Mouse (Mus musculus): ENCODE data around the gene Tppp3. TPM values are rescaled to one million over a fixed set of nuclear protein-coding genes. Genes with fewer than 3 reads are reported as not detected.
A peak's percentile ranks its signal among the peaks of the same experiment; 100 is the strongest.

The Tppp3 gene
- polyA plus RNA-seq, 1 experiment: 14.4 TPM

DNA sequence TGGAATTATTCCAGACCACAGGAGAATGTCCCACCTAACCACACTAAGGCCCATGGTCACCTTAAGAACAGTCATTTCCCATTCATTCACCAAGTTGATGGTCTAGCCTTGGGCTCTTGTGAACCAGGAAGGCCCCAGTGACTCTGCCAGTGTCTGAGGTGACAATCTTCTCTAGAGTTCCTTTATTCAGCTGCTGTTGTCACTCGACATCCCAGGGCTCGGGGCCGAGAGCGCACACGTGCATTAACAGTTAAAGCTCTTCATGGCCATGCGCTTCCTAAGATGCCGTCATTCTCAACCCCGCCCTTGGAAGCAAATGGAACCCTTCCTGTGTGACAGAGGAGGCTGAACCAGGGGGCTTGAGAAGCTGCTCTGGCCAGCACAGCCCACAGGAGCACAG lies 10.8 kb upstream of the Tppp3 start:
- H3K27me3 ChIP-seq (ENCODE audit: control insufficient read depth, insufficient read depth, low read length, poor library complexity, severe bottlenecking): no peaks in the 10 kb centered on the region
- no peak for TF ChIP-seq POLR2A (IDR thresholded peaks at IDR 0.05; ENCODE audit: insufficient read depth, low read length)
- no peak for TF ChIP-seq CTCF (IDR thresholded peaks at IDR 0.05; ENCODE audit: low read depth, low read length)
- no peak for TF ChIP-seq EP300 (IDR thresholded peaks at IDR 0.05; ENCODE audit: insufficient read depth, low read depth, low read length)
- no peak overlapping the region for H3K9ac ChIP-seq (ENCODE audit: low read depth, poor library complexity, severe bottlenecking)
- peaks cover 3% of the 10 kb centered on the region for H3K4me1 ChIP-seq (ENCODE audit: control insufficient read depth, insufficient read depth, low read length)
- H3K27ac ChIP-seq (ENCODE audit: insufficient read depth, low read length): no peak overlapping the region
- no peak overlapping the region for H3K4me3 ChIP-seq (ENCODE audit: low read depth, low read length)
- no peaks in the 10 kb centered on the region for H3K9me3 ChIP-seq (replicated peaks; ENCODE audit: control insufficient read depth, insufficient read depth, low read length, poor library complexity, severe bottlenecking)
- H3K36me3 ChIP-seq (ENCODE audit: control insufficient read depth, insufficient read depth, low read length, poor library complexity, severe bottlenecking): no peaks in the 10 kb centered on the region

DNA sequence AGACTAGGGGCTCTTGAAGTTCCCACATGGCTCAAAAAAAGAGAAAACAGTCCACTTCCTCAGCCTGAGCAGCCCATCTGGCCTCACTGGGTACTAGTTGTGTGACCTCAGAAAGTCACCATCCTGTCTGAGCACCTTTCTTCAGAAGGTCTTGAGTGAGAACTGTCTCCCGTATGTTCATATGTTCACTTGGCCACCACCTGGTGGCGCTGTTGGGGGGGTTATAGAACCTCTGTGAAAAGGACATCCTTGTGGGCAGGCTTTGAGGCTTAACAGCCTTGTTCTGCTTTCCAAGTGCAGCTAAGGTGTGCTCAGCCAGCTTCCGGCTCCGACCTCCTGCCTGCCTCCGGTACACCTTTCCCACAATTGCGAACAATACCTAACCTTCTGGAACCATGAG lies 10.1 kb upstream of the Tppp3 start:
- Histone ChIP-seq H3K27me3 (ENCODE audit: control insufficient read depth, insufficient read depth, low read length, poor library complexity, severe bottlenecking) (no peaks in the 10 kb centered on the region), H3K4me3 (ENCODE audit: low read depth, low read length) (no peak overlapping the region), H3K9me3 (replicated peaks; ENCODE audit: control insufficient read depth, insufficient read depth, low read length, poor library complexity, severe bottlenecking) (no peaks in the 10 kb centered on the region), H3K4me1 (ENCODE audit: control insufficient read depth, insufficient read depth, low read length) (peaks cover 3% of the 10 kb centered on the region), H3K9ac (ENCODE audit: low read depth, poor library complexity, severe bottlenecking) (no peak overlapping the region), H3K36me3 (ENCODE audit: control insufficient read depth, insufficient read depth, low read length, poor library complexity, severe bottlenecking) (no peaks in the 10 kb centered on the region), H3K27ac (ENCODE audit: insufficient read depth, low read length) (no peak overlapping the region)
- TF ChIP-seq CTCF (IDR thresholded peaks at IDR 0.05; ENCODE audit: low read depth, low read length): peak; percentile 77
- TF ChIP-seq POLR2A (IDR thresholded peaks at IDR 0.05; ENCODE audit: insufficient read depth, low read length): no peak

DNA sequence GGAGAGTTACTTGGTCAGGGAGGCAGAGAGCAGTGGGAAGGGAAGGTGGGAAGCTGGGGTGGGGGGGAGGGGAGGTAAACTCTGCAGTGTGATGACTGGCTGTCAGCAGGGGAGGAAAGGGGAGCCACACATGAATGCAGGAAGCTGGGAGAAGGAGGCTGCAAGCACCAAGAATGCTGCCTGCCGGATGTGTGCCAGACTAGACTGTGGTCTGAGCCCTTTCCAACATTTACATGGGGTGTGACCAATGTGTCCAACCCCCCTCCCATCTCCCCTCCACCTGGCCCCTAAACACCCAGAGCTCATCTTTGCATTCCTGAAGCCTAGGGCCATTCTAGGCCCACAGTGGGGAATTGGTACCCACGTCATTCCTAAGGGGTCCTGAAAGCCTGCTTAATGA lies 9.7 kb upstream of the Tppp3 start:
- H3K27ac ChIP-seq (ENCODE audit: insufficient read depth, low read length): no peak overlapping the region
- H3K9me3 ChIP-seq (replicated peaks; ENCODE audit: control insufficient read depth, insufficient read depth, low read length, poor library complexity, severe bottlenecking): no peaks in the 10 kb centered on the region
- no peaks in the 10 kb centered on the region for H3K36me3 ChIP-seq (ENCODE audit: control insufficient read depth, insufficient read depth, low read length, poor library complexity, severe bottlenecking)
- peaks cover 3% of the 10 kb centered on the region for H3K4me1 ChIP-seq (ENCODE audit: control insufficient read depth, insufficient read depth, low read length)
- no peak overlapping the region for H3K4me3 ChIP-seq (ENCODE audit: low read depth, low read length)
- H3K9ac ChIP-seq (ENCODE audit: low read depth, poor library complexity, severe bottlenecking): no peak overlapping the region
- no peaks in the 10 kb centered on the region for H3K27me3 ChIP-seq (ENCODE audit: control insufficient read depth, insufficient read depth, low read length, poor library complexity, severe bottlenecking)
- TF ChIP-seq EP300 (IDR thresholded peaks at IDR 0.05; ENCODE audit: insufficient read depth, low read depth, low read length) (0 out of 2 replicates have a peak, but pooled peaks have one; percentile 49), CTCF (IDR thresholded peaks at IDR 0.05; ENCODE audit: low read depth, low read length) (no peak), POLR2A (IDR thresholded peaks at IDR 0.05; ENCODE audit: insufficient read depth, low read length) (no peak)

DNA sequence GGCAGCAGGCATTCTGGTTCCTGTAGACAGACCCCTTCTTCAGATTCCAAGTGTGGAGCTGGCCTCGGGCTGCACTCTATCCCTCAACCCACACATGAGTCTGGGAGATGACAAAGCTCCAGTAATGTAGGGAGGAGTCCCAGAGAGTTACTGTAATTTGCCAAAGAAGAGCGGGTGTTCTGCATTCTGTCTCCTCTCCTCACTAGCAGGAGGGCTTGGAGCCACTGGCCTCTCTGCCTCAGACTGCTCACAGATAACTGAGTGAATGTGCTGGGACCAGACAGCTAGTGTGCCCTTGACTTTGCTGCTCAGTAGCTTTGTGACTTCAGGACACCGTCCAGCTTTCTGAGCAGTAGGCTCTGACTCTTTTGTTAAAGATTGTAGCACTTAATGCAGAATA lies 6.5 kb upstream of the Tppp3 start:
- Histone ChIP-seq H3K9ac (ENCODE audit: low read depth, poor library complexity, severe bottlenecking) (no peak overlapping the region), H3K4me3 (ENCODE audit: low read depth, low read length) (no peak overlapping the region), H3K27ac (ENCODE audit: insufficient read depth, low read length) (no peak overlapping the region), H3K9me3 (replicated peaks; ENCODE audit: control insufficient read depth, insufficient read depth, low read length, poor library complexity, severe bottlenecking) (no peaks in the 10 kb centered on the region), H3K4me1 (ENCODE audit: control insufficient read depth, insufficient read depth, low read length) (peaks cover 3% of the 10 kb centered on the region), H3K36me3 (ENCODE audit: control insufficient read depth, insufficient read depth, low read length, poor library complexity, severe bottlenecking) (no peaks in the 10 kb centered on the region), H3K27me3 (ENCODE audit: control insufficient read depth, insufficient read depth, low read length, poor library complexity, severe bottlenecking) (no peaks in the 10 kb centered on the region)
- TF ChIP-seq EP300 (IDR thresholded peaks at IDR 0.05; ENCODE audit: insufficient read depth, low read depth, low read length): no peak
- no peak for TF ChIP-seq POLR2A (IDR thresholded peaks at IDR 0.05; ENCODE audit: insufficient read depth, low read length)
- no peak for TF ChIP-seq CTCF (IDR thresholded peaks at IDR 0.05; ENCODE audit: low read depth, low read length)

GRCm38 (mm10) chr8:105476628-105477413 lies 5.5 kb upstream of the Tppp3 start:
- Histone ChIP-seq H3K27me3 (ENCODE audit: control insufficient read depth, insufficient read depth, low read length, poor library complexity, severe bottlenecking) (no peaks in the 10 kb centered on the region), H3K4me3 (ENCODE audit: low read depth, low read length) (no peak overlapping the region), H3K36me3 (ENCODE audit: control insufficient read depth, insufficient read depth, low read length, poor library complexity, severe bottlenecking) (no peaks in the 10 kb centered on the region), H3K9ac (ENCODE audit: low read depth, poor library complexity, severe bottlenecking) (no peak overlapping the region), H3K27ac (ENCODE audit: insufficient read depth, low read length) (no peak overlapping the region), H3K9me3 (replicated peaks; ENCODE audit: control insufficient read depth, insufficient read depth, low read length, poor library complexity, severe bottlenecking) (no peaks in the 10 kb centered on the region), H3K4me1 (ENCODE audit: control insufficient read depth, insufficient read depth, low read length) (peaks cover 3% of the 10 kb centered on the region)
- TF ChIP-seq POLR2A (IDR thresholded peaks at IDR 0.05; ENCODE audit: insufficient read depth, low read length): no peak
- TF ChIP-seq EP300 (IDR thresholded peaks at IDR 0.05; ENCODE audit: insufficient read depth, low read depth, low read length): peak; percentile 53; the same call in 1 of the 2 replicates
- peak; percentile 97 for TF ChIP-seq CTCF (IDR thresholded peaks at IDR 0.05; ENCODE audit: low read depth, low read length)

GRCm38 (mm10) chr8:105476161-105476560 lies 4.8 kb upstream of the Tppp3 start:
- H3K9ac ChIP-seq (ENCODE audit: low read depth, poor library complexity, severe bottlenecking): no peak overlapping the region
- no peak overlapping the region for H3K27ac ChIP-seq (ENCODE audit: insufficient read depth, low read length)
- no peaks in the 10 kb centered on the region for H3K36me3 ChIP-seq (ENCODE audit: control insufficient read depth, insufficient read depth, low read length, poor library complexity, severe bottlenecking)
- TF ChIP-seq POLR2A (IDR thresholded peaks at IDR 0.05; ENCODE audit: insufficient read depth, low read length) (no peak), CTCF (IDR thresholded peaks at IDR 0.05; ENCODE audit: low read depth, low read length) (no peak), EP300 (IDR thresholded peaks at IDR 0.05; ENCODE audit: insufficient read depth, low read depth, low read length) (no peak)
- H3K4me1 ChIP-seq (ENCODE audit: control insufficient read depth, insufficient read depth, low read length): peaks cover 3% of the 10 kb centered on the region
- H3K27me3 ChIP-seq (ENCODE audit: control insufficient read depth, insufficient read depth, low read length, poor library complexity, severe bottlenecking): no peaks in the 10 kb centered on the region
- H3K4me3 ChIP-seq (ENCODE audit: low read depth, low read length): no peak overlapping the region
- H3K9me3 ChIP-seq (replicated peaks; ENCODE audit: control insufficient read depth, insufficient read depth, low read length, poor library complexity, severe bottlenecking): no peaks in the 10 kb centered on the region
